Mouse (Mus musculus): ENCODE results near the gene Crip2. TPM values are rescaled to one million over a fixed set of nuclear protein-coding genes. Genes with fewer than 3 reads are reported as not detected.

The Crip2 gene
- polyA plus RNA-seq, 1 experiment from 2014 or later: 211 TPM

DNA sequence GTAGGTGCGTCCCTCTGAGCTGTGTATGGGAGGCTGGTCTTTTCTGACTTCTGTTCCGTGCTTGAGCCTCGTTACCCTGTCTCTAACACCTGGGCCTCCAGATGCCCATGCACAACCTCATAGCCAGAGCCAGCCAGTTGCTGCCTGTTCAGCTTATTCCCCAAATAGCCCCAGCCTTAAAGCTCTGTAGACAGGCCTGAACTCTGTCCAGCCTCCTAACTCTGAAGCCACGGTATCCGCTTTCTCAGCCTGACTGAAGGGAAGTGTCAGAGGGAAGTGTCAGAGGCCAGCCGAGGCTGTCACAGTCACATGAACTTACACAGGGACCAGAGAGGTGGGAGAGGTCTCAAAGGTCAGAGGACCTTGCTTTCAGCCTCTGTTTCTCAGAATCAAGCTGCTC lies 15.3 kb upstream of the Crip2 start:
- no peak overlapping the region for H3K9ac ChIP-seq (ENCODE audit: low read length)
- H3K4me1 ChIP-seq (ENCODE audit: control insufficient read depth, insufficient read depth, low read length): no peaks in the 10 kb centered on the region
- peaks cover 43% of the 10 kb centered on the region for H3K36me3 ChIP-seq (ENCODE audit: control insufficient read depth, insufficient read depth, low read length)
- no peaks in the 10 kb centered on the region for H3K9me3 ChIP-seq (ENCODE audit: control insufficient read depth, low read length)
- H3K4me3 ChIP-seq (ENCODE audit: low read depth, low read length): no peak overlapping the region
- ATAC-seq (ENCODE audit: insufficient read depth, low FRiP score, low TSS enrichment) (no peak), DNase-seq (ENCODE audit: low spot score) (no peak)
- no peaks in the 10 kb centered on the region for H3K27me3 ChIP-seq (ENCODE audit: control insufficient read depth, insufficient read depth, low read length)
- no peak overlapping the region for H3K4me2 ChIP-seq (ENCODE audit: low read depth)
- no peak overlapping the region for H3K27ac ChIP-seq (ENCODE audit: low read depth, low read length)
- 89% methylated on average over 6 of the region's 6 CpGs for WGBS

DNA sequence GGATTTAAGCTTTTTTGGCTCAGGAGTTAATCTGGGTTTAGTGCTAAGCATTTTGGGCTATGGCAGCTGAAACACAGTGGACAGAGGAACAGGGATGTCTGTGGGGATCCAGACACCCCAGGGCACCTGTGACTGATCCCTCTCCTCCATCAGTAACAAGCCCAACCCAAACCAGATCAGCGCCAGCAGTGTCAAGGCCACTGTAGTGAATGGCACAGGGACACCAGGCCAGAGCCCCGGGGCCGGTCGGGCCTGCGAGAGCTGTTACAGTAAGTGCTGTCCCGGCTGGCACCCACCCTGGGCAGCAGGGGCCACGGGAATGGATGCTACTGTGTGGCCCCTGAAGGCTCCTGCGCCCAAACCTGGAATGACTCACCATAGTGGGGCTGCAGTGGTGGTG lies 9.3 kb upstream of the Crip2 start:
- H3K36me3 ChIP-seq (ENCODE audit: control insufficient read depth, insufficient read depth, low read length): peaks cover 60% of the 10 kb centered on the region
- no peak overlapping the region for H3K27ac ChIP-seq (ENCODE audit: low read depth, low read length)
- no peak overlapping the region for H3K4me3 ChIP-seq (ENCODE audit: low read depth, low read length)
- H3K9ac ChIP-seq (ENCODE audit: low read length): no peak overlapping the region
- H3K4me2 ChIP-seq (ENCODE audit: low read depth): no peak overlapping the region
- ATAC-seq (ENCODE audit: insufficient read depth, low FRiP score, low TSS enrichment) (no peak), DNase-seq (ENCODE audit: low spot score) (no peak)
- WGBS: 98% methylated on average over 8 of the region's 8 CpGs
- no peaks in the 10 kb centered on the region for H3K9me3 ChIP-seq (ENCODE audit: control insufficient read depth, low read length)
- no peaks in the 10 kb centered on the region for H3K27me3 ChIP-seq (ENCODE audit: control insufficient read depth, insufficient read depth, low read length)
- no peaks in the 10 kb centered on the region for H3K4me1 ChIP-seq (ENCODE audit: control insufficient read depth, insufficient read depth, low read length)

DNA sequence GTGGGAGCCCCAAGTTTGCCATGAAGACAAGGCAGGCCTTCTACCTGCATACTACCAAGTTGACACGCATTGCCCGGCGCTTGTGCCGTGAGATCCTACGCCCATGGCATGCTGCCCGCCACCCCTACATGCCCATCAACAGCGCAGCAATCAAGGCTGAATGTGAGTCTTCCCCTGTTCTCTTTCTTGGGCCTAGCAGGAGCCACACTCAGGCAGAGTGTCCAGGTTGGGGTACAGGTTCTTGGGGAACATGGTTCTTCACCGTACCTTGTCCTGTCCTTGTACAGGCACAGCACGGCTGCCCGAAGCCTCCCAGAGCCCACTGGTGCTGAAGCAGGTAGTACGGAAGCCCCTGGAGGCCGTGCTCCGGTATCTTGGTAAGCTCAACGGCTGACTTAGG lies 8.4 kb upstream of the Crip2 start:
- Histone ChIP-seq H3K9ac (ENCODE audit: low read length) (no peak overlapping the region), H3K27ac (ENCODE audit: low read depth, low read length) (no peak overlapping the region), H3K36me3 (ENCODE audit: control insufficient read depth, insufficient read depth, low read length) (peaks cover 62% of the 10 kb centered on the region), H3K4me1 (ENCODE audit: control insufficient read depth, insufficient read depth, low read length) (no peaks in the 10 kb centered on the region), H3K4me2 (ENCODE audit: low read depth) (no peak overlapping the region), H3K9me3 (ENCODE audit: control insufficient read depth, low read length) (no peaks in the 10 kb centered on the region), H3K4me3 (ENCODE audit: low read depth, low read length) (no peak overlapping the region), H3K27me3 (ENCODE audit: control insufficient read depth, insufficient read depth, low read length) (no peaks in the 10 kb centered on the region)
- WGBS: 95% methylated on average over 14 of the region's 14 CpGs
- no peak for DNase-seq (ENCODE audit: low spot score)
- no peak for ATAC-seq (ENCODE audit: insufficient read depth, low FRiP score, low TSS enrichment)

DNA sequence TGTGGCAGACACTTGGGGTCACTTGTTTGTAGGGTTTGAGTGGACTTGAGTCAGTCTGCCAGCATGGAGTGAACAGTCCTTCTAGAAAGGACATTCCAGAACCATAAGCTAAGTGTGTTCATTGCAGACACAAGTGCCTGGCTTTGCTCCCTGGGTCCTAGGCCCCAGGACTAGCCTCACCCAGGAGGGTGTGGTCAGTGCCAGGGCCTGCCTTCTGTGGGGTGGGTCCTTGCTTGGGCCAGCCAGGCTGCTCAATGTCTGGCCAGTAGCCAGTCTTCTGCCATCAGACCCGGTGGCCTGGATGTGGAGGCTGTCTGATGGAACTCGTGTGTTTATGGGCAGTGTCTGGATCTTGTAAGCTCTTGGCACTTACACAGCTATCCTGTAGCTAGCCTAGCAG lies 7.5 kb upstream of the Crip2 start:
- no peak for DNase-seq (ENCODE audit: low spot score)
- Histone ChIP-seq H3K4me1 (ENCODE audit: control insufficient read depth, insufficient read depth, low read length) (no peaks in the 10 kb centered on the region), H3K9me3 (ENCODE audit: control insufficient read depth, low read length) (no peaks in the 10 kb centered on the region), H3K27me3 (ENCODE audit: control insufficient read depth, insufficient read depth, low read length) (no peaks in the 10 kb centered on the region), H3K9ac (ENCODE audit: low read length) (no peak overlapping the region), H3K4me2 (ENCODE audit: low read depth) (no peak overlapping the region), H3K4me3 (ENCODE audit: low read depth, low read length) (no peak overlapping the region), H3K27ac (ENCODE audit: low read depth, low read length) (no peak overlapping the region), H3K36me3 (ENCODE audit: control insufficient read depth, insufficient read depth, low read length) (peaks cover 60% of the 10 kb centered on the region)
- ATAC-seq (ENCODE audit: insufficient read depth, low FRiP score, low TSS enrichment): no peak
- 85% methylated on average over 2 of the region's 2 CpGs for WGBS

- DNase-seq (ENCODE audit: low spot score): no peak
- Histone ChIP-seq H3K4me2 (ENCODE audit: low read depth) (no peak overlapping the region), H3K27ac (ENCODE audit: low read depth, low read length) (no peak overlapping the region), H3K9me3 (ENCODE audit: control insufficient read depth, low read length) (no peaks in the 10 kb centered on the region), H3K9ac (ENCODE audit: low read length) (no peak overlapping the region), H3K4me3 (ENCODE audit: low read depth, low read length) (no peak overlapping the region), H3K4me1 (ENCODE audit: control insufficient read depth, insufficient read depth, low read length) (no peaks in the 10 kb centered on the region), H3K27me3 (ENCODE audit: control insufficient read depth, insufficient read depth, low read length) (no peaks in the 10 kb centered on the region), H3K36me3 (ENCODE audit: control insufficient read depth, insufficient read depth, low read length) (peaks cover 55% of the 10 kb centered on the region)
- 94% methylated on average over 9 of the region's 9 CpGs for WGBS
- no peak for ATAC-seq (ENCODE audit: insufficient read depth, low FRiP score, low TSS enrichment)
Measured at GRCm38 (mm10) chr12:113133260-113133659, 6.8 kb upstream of the Crip2 start.

DNA sequence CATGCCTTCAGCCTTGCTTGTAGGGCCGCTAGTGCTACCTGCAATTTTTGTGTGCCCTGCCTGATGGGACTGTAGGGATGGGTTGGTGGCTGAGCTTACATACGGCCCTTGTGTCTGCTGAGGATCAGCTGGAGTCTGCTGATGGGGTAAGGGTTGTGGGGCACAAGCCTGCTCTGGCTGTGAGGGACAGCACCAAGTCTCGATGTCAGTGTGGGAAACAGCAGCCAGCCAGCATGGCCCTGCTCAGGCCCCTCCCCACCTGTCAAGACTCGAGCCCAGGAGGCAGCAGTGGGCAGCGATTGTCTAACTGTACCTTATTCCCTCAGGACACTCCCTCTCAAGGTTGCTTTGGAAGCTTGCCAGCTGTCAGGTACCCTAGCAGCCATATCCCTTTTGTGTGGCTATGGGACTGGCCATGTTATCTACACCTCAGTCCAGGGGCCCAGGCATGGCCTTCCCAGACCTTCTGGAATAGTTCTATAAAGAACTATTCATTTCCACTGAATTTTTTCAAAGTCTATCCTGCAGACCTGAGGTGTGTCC lies 6.1 kb upstream of the Crip2 start:
- 83% methylated on average over 5 of the region's 5 CpGs for WGBS
- no peak for ATAC-seq (ENCODE audit: insufficient read depth, low FRiP score, low TSS enrichment)
- H3K27me3 ChIP-seq (ENCODE audit: control insufficient read depth, insufficient read depth, low read length): no peaks in the 10 kb centered on the region
- H3K36me3 ChIP-seq (ENCODE audit: control insufficient read depth, insufficient read depth, low read length): peaks cover 50% of the 10 kb centered on the region
- H3K9ac ChIP-seq (ENCODE audit: low read length): no peak overlapping the region
- no peak overlapping the region for H3K4me2 ChIP-seq (ENCODE audit: low read depth)
- H3K4me1 ChIP-seq (ENCODE audit: control insufficient read depth, insufficient read depth, low read length): peaks cover 3% of the 10 kb centered on the region; the same call in 1 of the 2 replicates
- H3K4me3 ChIP-seq (ENCODE audit: low read depth, low read length): no peak overlapping the region
- H3K9me3 ChIP-seq (ENCODE audit: control insufficient read depth, low read length): no peaks in the 10 kb centered on the region
- no peak overlapping the region for H3K27ac ChIP-seq (ENCODE audit: low read depth, low read length)
- no peak for DNase-seq (ENCODE audit: low spot score)

- ATAC-seq (ENCODE audit: insufficient read depth, low FRiP score, low TSS enrichment) (no peak), DNase-seq (ENCODE audit: low spot score) (no peak)
- Histone ChIP-seq H3K4me1 (ENCODE audit: control insufficient read depth, insufficient read depth, low read length) (peaks cover 9% of the 10 kb centered on the region), H3K27ac (ENCODE audit: low read depth, low read length) (no peak overlapping the region), H3K4me3 (ENCODE audit: low read depth, low read length) (no peak overlapping the region), H3K9me3 (ENCODE audit: control insufficient read depth, low read length) (no peaks in the 10 kb centered on the region), H3K9ac (ENCODE audit: low read length) (no peak overlapping the region), H3K36me3 (ENCODE audit: control insufficient read depth, insufficient read depth, low read length) (peaks cover 50% of the 10 kb centered on the region), H3K4me2 (ENCODE audit: low read depth) (no peak overlapping the region), H3K27me3 (ENCODE audit: control insufficient read depth, insufficient read depth, low read length) (no peaks in the 10 kb centered on the region)
- 90% methylated on average over 4 of the region's 4 CpGs for WGBS
Measured at GRCm38 (mm10) chr12:113134502-113134901, 5.5 kb upstream of the Crip2 start.

DNA sequence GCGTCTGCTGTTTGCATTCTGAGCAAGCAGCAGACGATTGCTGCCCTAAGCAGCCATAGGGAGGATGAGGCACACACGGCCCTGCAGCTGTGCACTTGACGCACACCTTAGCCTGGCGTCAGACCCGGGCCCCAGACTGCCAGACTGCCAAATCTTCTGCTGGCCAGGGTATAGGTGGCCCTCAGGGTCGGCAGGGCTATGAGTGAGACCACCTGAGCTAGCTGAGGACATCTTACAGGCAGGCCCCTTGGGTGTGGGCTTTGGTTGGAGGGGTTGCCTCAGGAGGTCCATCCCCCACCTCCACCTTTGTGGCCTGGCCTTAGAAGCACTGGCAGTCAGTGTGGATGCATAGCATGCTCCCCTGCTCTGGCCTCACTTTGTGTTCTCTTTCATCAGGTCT lies 4.6 kb upstream of the Crip2 start:
- Histone ChIP-seq H3K4me1 (ENCODE audit: control insufficient read depth, insufficient read depth, low read length) (peaks cover 9% of the 10 kb centered on the region), H3K4me2 (ENCODE audit: low read depth) (no peak overlapping the region), H3K9me3 (ENCODE audit: control insufficient read depth, low read length) (no peaks in the 10 kb centered on the region), H3K27me3 (ENCODE audit: control insufficient read depth, insufficient read depth, low read length) (no peaks in the 10 kb centered on the region), H3K4me3 (ENCODE audit: low read depth, low read length) (no peak overlapping the region), H3K27ac (ENCODE audit: low read depth, low read length) (no peak overlapping the region), H3K36me3 (ENCODE audit: control insufficient read depth, insufficient read depth, low read length) (peaks cover 45% of the 10 kb centered on the region), H3K9ac (ENCODE audit: low read length) (no peak overlapping the region)
- DNase-seq (ENCODE audit: low spot score) (no peak), ATAC-seq (ENCODE audit: insufficient read depth, low FRiP score, low TSS enrichment) (no peak)
- WGBS: 94% methylated on average over 7 of the region's 7 CpGs

- Histone ChIP-seq H3K4me2 (ENCODE audit: low read depth) (no peak overlapping the region), H3K27me3 (ENCODE audit: control insufficient read depth, insufficient read depth, low read length) (no peaks in the 10 kb centered on the region), H3K36me3 (ENCODE audit: control insufficient read depth, insufficient read depth, low read length) (peaks cover 35% of the 10 kb centered on the region), H3K4me3 (ENCODE audit: low read depth, low read length) (no peak overlapping the region), H3K9me3 (ENCODE audit: control insufficient read depth, low read length) (no peaks in the 10 kb centered on the region), H3K4me1 (ENCODE audit: control insufficient read depth, insufficient read depth, low read length) (peaks cover 12% of the 10 kb centered on the region), H3K27ac (ENCODE audit: low read depth, low read length) (no peak overlapping the region), H3K9ac (ENCODE audit: low read length) (no peak overlapping the region)
- ATAC-seq (ENCODE audit: insufficient read depth, low FRiP score, low TSS enrichment) (no peak), DNase-seq (ENCODE audit: low spot score) (no peak)
- WGBS: 80% methylated on average over 17 of the region's 17 CpGs
Measured at GRCm38 (mm10) chr12:113136492-113137020, 3.5 kb upstream of the Crip2 start.

All from neural tube, embryonic 11.5 days (tissue).